Mouse (Mus musculus) forebrain, embryonic 16.5 days (tissue): Measurements from ENCODE around the gene Slc20a1. TPM values are rescaled to one million over a fixed set of nuclear protein-coding genes. Genes with fewer than 3 reads are reported as not detected.
A peak's percentile ranks its signal among the peaks of the same experiment; 100 is the strongest.

Source experiments
- ATAC-seq: fragments of 200-750 bp; cut with Nextera tagmentation; 2 replicates; pipeline ENCODE4 v1.8.0; 2017; ENCODE audit warnings: mild to moderate bottlenecking, moderate library complexity
- H3K27ac ChIP-seq: fragments of 300-500 bp; sonication (generic); 2 replicates; pipeline ENCODE4 v1.5.1; 2014; ENCODE audit warnings: low read length, control low read depth
- H3K27me3 ChIP-seq: fragments of 300-500 bp; sonication (generic); replicated peaks from 2 replicates; pipeline ENCODE4 v1.6.1; 2014; ENCODE audit warnings: low read length; ENCODE audit not compliant: control insufficient read depth, insufficient read depth
- H3K36me3 ChIP-seq: fragments of 300-500 bp; sonication (generic); 2 replicates; pipeline ENCODE4 v1.6.1; 2014; ENCODE audit not compliant: control insufficient read depth, insufficient read depth
- H3K4me1 ChIP-seq: fragments of 300-500 bp; sonication (generic); replicated peaks from 2 replicates; pipeline ENCODE4 v1.6.1; 2014; ENCODE audit warnings: low read length; ENCODE audit not compliant: control insufficient read depth, insufficient read depth
- H3K4me2 ChIP-seq: fragments of 300-500 bp; sonication (generic); 2 replicates; pipeline ENCODE4 v1.6.1; 2014; ENCODE audit warnings: mild to moderate bottlenecking, low read length, control low read depth
- H3K4me3 ChIP-seq: fragments of 300-500 bp; sonication (generic); replicated peaks from 2 replicates; pipeline ENCODE4 v1.5.1; 2014; ENCODE audit warnings: mild to moderate bottlenecking, low read length, control low read depth
- H3K9ac ChIP-seq: fragments of 300-500 bp; sonication (generic); replicated peaks from 2 replicates; pipeline ENCODE4 v1.6.1; 2014; ENCODE audit warnings: low read depth, low read length, control low read depth
- H3K9me3 ChIP-seq: fragments of 300-500 bp; sonication (generic); 2 replicates; pipeline ENCODE4 v1.6.1; 2016; ENCODE audit warnings: low read length; ENCODE audit not compliant: control insufficient read depth
- WGBS: fragments of 180-500 bp; shearing (Covaris S2); extraction: QIAGEN DNeasy Blood & Tissue Kit; methylation state at CpG from one replicate; pipeline ENCODE4 v1.1.7; 2014; 5-methylcytosine and 5-hydroxymethylcytosine counted together
- polyA plus RNA-seq: library from polyadenylated mRNA; unstranded; fragments of >200 nt; fragmentation: Nextera tagmentation; extraction: Ambion mirVana; gene quantifications from 2 replicates; pipeline ENCODE4 v1.2.1, GENCODE M21; 2015

Gene Slc20a1
- polyA plus RNA-seq, 1 experiment from 2014 or later: 60.4 TPM

- H3K27me3 ChIP-seq: no peaks in the 10 kb centered on the region
- no peak overlapping the region for H3K4me3 ChIP-seq
- no peak for ATAC-seq
- H3K27ac ChIP-seq: no peak overlapping the region
- H3K9me3 ChIP-seq: no peaks in the 10 kb centered on the region
- no peak overlapping the region for H3K4me2 ChIP-seq
- H3K36me3 ChIP-seq: no peaks in the 10 kb centered on the region
- no peaks in the 10 kb centered on the region for H3K4me1 ChIP-seq
- H3K9ac ChIP-seq: no peak overlapping the region
- WGBS: 63% methylated on average over 9 of the region's 9 CpGs
These were observed 22.6 kb downstream of the Slc20a1 start for GRCm38 (mm10) chr2:129221097-129221632.

GRCm38 (mm10) chr2:129224178-129224577, 25.6 kb downstream of the Slc20a1 start:
- 84% methylated on average over 4 of the region's 4 CpGs for WGBS
- no peak overlapping the region for H3K9ac ChIP-seq
- H3K9me3 ChIP-seq: no peaks in the 10 kb centered on the region
- no peaks in the 10 kb centered on the region for H3K27me3 ChIP-seq
- H3K4me2 ChIP-seq: no peak overlapping the region
- no peaks in the 10 kb centered on the region for H3K4me1 ChIP-seq
- H3K36me3 ChIP-seq: no peaks in the 10 kb centered on the region
- H3K4me3 ChIP-seq: no peak overlapping the region
- ATAC-seq: no peak
- no peak overlapping the region for H3K27ac ChIP-seq

- Histone ChIP-seq H3K4me1 (no peaks in the 10 kb centered on the region), H3K4me3 (no peak overlapping the region), H3K9me3 (no peaks in the 10 kb centered on the region), H3K4me2 (no peak overlapping the region), H3K36me3 (no peaks in the 10 kb centered on the region), H3K27me3 (no peaks in the 10 kb centered on the region), H3K27ac (no peak overlapping the region), H3K9ac (no peak overlapping the region)
- no peak for ATAC-seq
- WGBS: 87% methylated on average over 17 of the region's 17 CpGs
These were observed 26.8 kb downstream of the Slc20a1 start for GRCm38 (mm10) chr2:129225251-129225819.

GRCm38 (mm10) chr2:129226296-129226851, 27.8 kb downstream of the Slc20a1 start:
- no peaks in the 10 kb centered on the region for H3K9me3 ChIP-seq
- ATAC-seq: no peak
- H3K27ac ChIP-seq: no peak overlapping the region
- no peak overlapping the region for H3K4me3 ChIP-seq
- H3K9ac ChIP-seq: no peak overlapping the region
- 62% methylated on average over 11 of the region's 11 CpGs for WGBS
- H3K36me3 ChIP-seq: no peaks in the 10 kb centered on the region
- no peaks in the 10 kb centered on the region for H3K4me1 ChIP-seq
- no peaks in the 10 kb centered on the region for H3K27me3 ChIP-seq
- no peak overlapping the region for H3K4me2 ChIP-seq

- Histone ChIP-seq H3K9me3 (no peaks in the 10 kb centered on the region), H3K36me3 (no peaks in the 10 kb centered on the region), H3K4me1 (peaks cover 4% of the 10 kb centered on the region), H3K27ac (no peak overlapping the region), H3K4me3 (no peak overlapping the region), H3K9ac (no peak overlapping the region), H3K27me3 (no peaks in the 10 kb centered on the region), H3K4me2 (no peak overlapping the region)
- no peak for ATAC-seq
- 80% methylated on average over 7 of the region's 7 CpGs for WGBS
These were observed 28.5 kb downstream of the Slc20a1 start for GRCm38 (mm10) chr2:129227011-129227529.

GRCm38 (mm10) chr2:129227709-129228108, 29.1 kb downstream of the Slc20a1 start:
- H3K27ac ChIP-seq: no peak overlapping the region
- no peak overlapping the region for H3K4me2 ChIP-seq
- no peak for ATAC-seq
- 79% methylated on average over 6 of the region's 7 CpGs for WGBS
- H3K36me3 ChIP-seq: no peaks in the 10 kb centered on the region
- no peak overlapping the region for H3K4me3 ChIP-seq
- no peak overlapping the region for H3K9ac ChIP-seq
- no peaks in the 10 kb centered on the region for H3K27me3 ChIP-seq
- peaks cover 9% of the 10 kb centered on the region for H3K4me1 ChIP-seq
- H3K9me3 ChIP-seq: no peaks in the 10 kb centered on the region

- no peaks in the 10 kb centered on the region for H3K9me3 ChIP-seq
- 89% methylated on average over 4 of the region's 4 CpGs for WGBS
- no peak overlapping the region for H3K27ac ChIP-seq
- H3K4me3 ChIP-seq: no peak overlapping the region
- no peak overlapping the region for H3K9ac ChIP-seq
- no peaks in the 10 kb centered on the region for H3K36me3 ChIP-seq
- no peaks in the 10 kb centered on the region for H3K27me3 ChIP-seq
- no peak for ATAC-seq
- H3K4me2 ChIP-seq: no peak overlapping the region
- peaks cover 17% of the 10 kb centered on the region for H3K4me1 ChIP-seq
These were observed 30.0 kb downstream of the Slc20a1 start for GRCm38 (mm10) chr2:129228571-129228970.

GRCm38 (mm10) chr2:129229316-129229715, 30.8 kb downstream of the Slc20a1 start:
- 97% methylated on average over 7 of the region's 7 CpGs for WGBS
- Histone ChIP-seq H3K4me2 (no peak overlapping the region), H3K27ac (no peak overlapping the region), H3K4me3 (no peak overlapping the region), H3K27me3 (no peaks in the 10 kb centered on the region), H3K9me3 (no peaks in the 10 kb centered on the region), H3K36me3 (no peaks in the 10 kb centered on the region), H3K9ac (no peak overlapping the region), H3K4me1 (peaks cover 17% of the 10 kb centered on the region)
- ATAC-seq: no peak

- peak; percentile 97 for ATAC-seq
- WGBS: 37% methylated on average over 4 of the region's 4 CpGs
- H3K4me1 ChIP-seq: peaks cover 17% of the 10 kb centered on the region
These were observed 33.5 kb downstream of the Slc20a1 start for GRCm38 (mm10) chr2:129232023-129232422.

More at GRCm38 (mm10) chr2:129232023-129232422, 33.5 kb downstream of the Slc20a1 start:
- Histone ChIP-seq H3K9ac (no peak overlapping the region), H3K9me3 (no peaks in the 10 kb centered on the region), H3K27ac (peak overlapping the region; percentile 50), H3K36me3 (no peaks in the 10 kb centered on the region), H3K4me3 (no peak overlapping the region), H3K27me3 (no peaks in the 10 kb centered on the region), H3K4me2 (0 out of 2 replicates have a peak overlapping the region, but pooled peaks have one; percentile 7)
